Mouse (Mus musculus) bone marrow macrophage, adult 2 months (primary cell): ENCODE measurements around the gene Fam155a.

Experiments
- CTCF ChIP-seq: IDR thresholded peaks from 2 replicates; pipeline ENCODE4 v1.5.1; 2012; ENCODE audit warnings: low read depth, mild to moderate bottlenecking, low read length, moderate library complexity
- POLR2A ChIP-seq: IDR thresholded peaks from 2 replicates; pipeline ENCODE4 v1.6.1; 2012; ENCODE audit warnings: mild to moderate bottlenecking, low read depth, low read length, borderline replicate concordance

GRCm38 (mm10) chr8:9309456-9309855, 461.5 kb downstream of the Fam155a start:
- TF ChIP-seq CTCF (no peak), POLR2A (no peak)
